Mouse (Mus musculus) C2C12 (cell line): ENCODE results near the gene Nprl2.
"Not testable (repeated sequence)": the region's sequence is repeated elsewhere in the genome, so short reads cannot be mapped to it uniquely, and the experiment has no call there.

Experiments used
- CEBPB ChIP-seq: IDR thresholded peaks from one replicate; pipeline ENCODE4 v1.6.1; 2011; ENCODE audit warnings: low read depth, mild to moderate bottlenecking, control low read depth, moderate library complexity
- CTCF ChIP-seq: IDR thresholded peaks from one replicate; pipeline ENCODE4 v1.5.1; 2011; ENCODE audit not compliant: control insufficient read depth, insufficient read depth, insufficient read length
- FOSL1 ChIP-seq: IDR thresholded peaks from one replicate; pipeline ENCODE4 v1.8.0; 2011; ENCODE audit warnings: mild to moderate bottlenecking, low read length; ENCODE audit not compliant: poor library complexity, insufficient read depth, severe bottlenecking
- MAX ChIP-seq: IDR thresholded peaks from one replicate; pipeline ENCODE4 v1.6.1; 2011; ENCODE audit warnings: mild to moderate bottlenecking, control low read depth
- MYOG ChIP-seq: IDR thresholded peaks from one replicate; pipeline ENCODE4 v1.6.1; 2011; ENCODE audit not compliant: control insufficient read depth, insufficient read length; ENCODE audit errors: extremely low read depth
- USF1 ChIP-seq: IDR thresholded peaks from one replicate; pipeline ENCODE4 v1.6.1; 2011; ENCODE audit warnings: low read depth, mild to moderate bottlenecking, control low read depth, moderate library complexity

GRCm38 (mm10) chr9:107565556-107565955 is 23.5 kb downstream of the Nprl2 start:
- TF ChIP-seq MAX, CTCF, USF1, MYOG, FOSL1, CEBPB: not testable (repeated sequence)
